Mouse (Mus musculus) erythroblast, embryonic 14.5 days (primary cell): Measurements from ENCODE around the gene Eln.

Source experiments
- GATA1 ChIP-seq: IDR thresholded peaks from 2 replicates; pipeline ENCODE4 v1.6.1; 2012; ENCODE audit warnings: low read length, inconsistent platforms, mixed read lengths
- TAL1 ChIP-seq: IDR thresholded peaks from 3 replicates; pipeline ENCODE4 v1.6.1; 2012; ENCODE audit warnings: low read length, inconsistent platforms, mixed read lengths

DNA sequence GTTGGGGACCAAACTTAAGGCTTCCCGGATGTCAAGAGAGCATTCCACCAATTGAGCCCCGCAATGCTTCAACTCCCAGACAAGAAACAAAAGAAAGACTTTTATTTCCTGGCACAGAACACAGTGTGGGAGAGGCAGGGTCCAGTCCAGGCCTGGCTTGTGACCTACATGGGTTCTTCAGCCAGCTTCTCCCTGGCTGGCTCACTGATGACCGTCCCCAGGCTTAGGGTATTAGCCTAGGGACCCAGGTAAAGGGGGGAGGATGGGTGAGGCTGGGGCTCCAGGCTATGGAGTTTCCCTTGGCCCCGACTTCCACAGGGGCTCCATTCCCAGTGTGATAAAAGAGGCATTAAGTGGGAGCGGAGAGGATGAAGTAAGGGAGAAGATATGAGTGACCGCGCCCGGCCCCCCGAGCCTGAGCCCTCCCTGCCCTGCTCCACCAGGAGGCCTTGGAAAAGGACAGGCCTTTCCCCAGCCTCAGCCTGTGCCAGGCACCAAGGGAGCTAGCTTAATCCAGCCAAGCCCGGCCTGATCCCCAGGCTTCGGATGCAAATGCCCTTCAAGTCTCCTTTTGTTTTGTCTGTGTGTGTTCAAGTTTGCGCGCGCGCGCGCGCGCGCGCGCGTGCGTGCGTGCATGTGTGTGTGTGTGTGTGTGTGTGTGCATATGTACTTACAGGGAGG, 38.7 kb upstream of the Eln start:
- TF ChIP-seq GATA1, result no peak
- TF ChIP-seq TAL1, result no peak
